Mouse (Mus musculus): ENCODE results near the gene Gm19426. TPM values are rescaled to one million over a fixed set of nuclear protein-coding genes. Genes with fewer than 3 reads are reported as not detected.

Gm19426 gene
- polyA plus RNA-seq, 1 experiment from 2014 or later = 1.5 TPM

- no peak for ATAC-seq (ENCODE audit: insufficient read depth)
- 62% methylated on average over 5 of the region's 5 CpGs for WGBS (ENCODE audit: insufficient replicate concordance)
These were observed 12.8 kb upstream of the Gm19426 start for GRCm38 (mm10) chr2:84756245-84756644.

DNA sequence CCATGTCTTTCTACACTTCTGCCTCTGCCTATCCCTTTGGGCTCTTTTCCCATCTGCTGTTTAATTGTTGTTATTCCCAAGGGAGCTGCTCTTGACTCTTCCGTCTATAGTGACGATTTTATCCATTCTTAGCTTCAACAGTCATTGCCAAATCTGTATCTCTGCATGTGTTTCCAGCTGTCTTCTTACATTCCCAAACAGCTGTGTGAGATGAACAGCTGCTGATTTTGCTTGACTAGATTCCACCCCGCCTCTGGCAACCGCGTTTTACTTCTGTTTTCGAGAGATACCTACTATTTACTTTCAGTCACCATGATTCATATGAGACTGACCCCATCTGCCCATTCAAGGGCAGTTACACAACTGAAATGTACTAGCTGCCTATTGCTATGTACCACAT, 6.7 kb upstream of the Gm19426 start:
- Histone ChIP-seq H3K27ac (replicated peaks) (no peak overlapping the region), H3K36me3 (replicated peaks) (no peaks in the 10 kb centered on the region)
- WGBS (ENCODE audit: insufficient replicate concordance) = 60% methylated on average over 6 of the region's 6 CpGs

More at GRCm38 (mm10) chr2:84756245-84756644, 12.8 kb upstream of the Gm19426 start:
- Histone ChIP-seq H3K27ac (replicated peaks) (no peak overlapping the region), H3K9ac (no peak overlapping the region), H3K4me3 (replicated peaks) (no peak overlapping the region), H3K9me3 (replicated peaks) (no peaks in the 10 kb centered on the region), H3K36me3 (replicated peaks) (no peaks in the 10 kb centered on the region), H3K27me3 (peaks cover 5% of the 10 kb centered on the region), H3K4me2 (no peak overlapping the region), H3K4me1 (replicated peaks) (peaks cover 3% of the 10 kb centered on the region; the same call in 1 of the 2 replicates)

DNA sequence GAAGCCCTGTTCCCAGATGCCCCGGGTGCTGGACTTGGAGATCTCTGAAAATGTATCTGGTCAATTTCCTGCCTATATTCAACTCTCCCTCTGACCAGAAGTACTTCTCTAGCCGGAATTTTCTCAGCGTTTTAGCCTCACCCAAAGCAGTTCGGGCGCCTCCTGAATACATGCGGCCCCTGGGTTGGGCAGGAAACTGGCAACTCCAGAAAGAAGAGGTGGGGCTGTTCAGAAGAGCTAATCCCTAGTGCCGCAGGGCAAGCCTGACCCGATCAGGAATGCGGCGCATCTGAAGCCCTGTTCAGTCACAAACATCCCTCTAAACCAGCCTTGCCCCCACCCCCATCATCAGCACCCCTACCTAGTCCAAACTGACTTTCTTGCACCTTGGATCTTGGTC, 671 bp upstream of the Gm19426 start:
- Histone ChIP-seq H3K36me3 (replicated peaks) (peaks cover 25% of the 10 kb centered on the region), H3K27ac (replicated peaks) (peak overlapping the region; percentile 85), H3K9me3 (replicated peaks) (no peaks in the 10 kb centered on the region), H3K4me2 (peak overlapping the region; percentile 85), H3K4me1 (replicated peaks) (peaks cover 64% of the 10 kb centered on the region), H3K4me3 (replicated peaks) (peak overlapping the region; percentile 69), H3K9ac (peak overlapping the region; percentile 83), H3K27me3 (peaks cover 65% of the 10 kb centered on the region)
- WGBS (ENCODE audit: insufficient replicate concordance) = 10% methylated on average over 10 of the region's 10 CpGs
- peak; percentile 25; the same call in 1 of the 2 replicates for ATAC-seq (ENCODE audit: insufficient read depth)

More for the DNA sequence above, 6.7 kb upstream of the Gm19426 start:
- Histone ChIP-seq H3K4me1 (replicated peaks) (peaks cover 9% of the 10 kb centered on the region; the same call in 1 of the 2 replicates), H3K4me3 (replicated peaks) (no peak overlapping the region), H3K9ac (no peak overlapping the region), H3K4me2 (no peak overlapping the region), H3K9me3 (replicated peaks) (no peaks in the 10 kb centered on the region), H3K27me3 (peaks cover 53% of the 10 kb centered on the region)
- no peak for ATAC-seq (ENCODE audit: insufficient read depth)

GRCm38 (mm10) chr2:84742451-84743283, 788 bp downstream of the Gm19426 start:
- H3K4me1 ChIP-seq (replicated peaks) = peaks cover 78% of the 10 kb centered on the region

GRCm38 (mm10) chr2:84741841-84742450, 1.5 kb downstream of the Gm19426 start:
- peak overlapping the region; percentile 69 for H3K4me3 ChIP-seq (replicated peaks)
- H3K9me3 ChIP-seq (replicated peaks) = no peaks in the 10 kb centered on the region
- 0 out of 2 replicates have a peak, but pooled peaks have one; percentile 2 for ATAC-seq (ENCODE audit: insufficient read depth)
- peak overlapping the region; percentile 85 for H3K4me2 ChIP-seq
- H3K27ac ChIP-seq (replicated peaks) = peak overlapping the region; percentile 85
- peaks cover 47% of the 10 kb centered on the region for H3K36me3 ChIP-seq (replicated peaks)
- H3K27me3 ChIP-seq = peaks cover 57% of the 10 kb centered on the region
- WGBS (ENCODE audit: insufficient replicate concordance) = 41% methylated on average over 5 of the region's 5 CpGs
- peak overlapping the region; percentile 83; the same call in 1 of the 2 replicates for H3K9ac ChIP-seq
- peaks cover 81% of the 10 kb centered on the region for H3K4me1 ChIP-seq (replicated peaks)

More at GRCm38 (mm10) chr2:84742451-84743283, 788 bp downstream of the Gm19426 start:
- H3K27me3 ChIP-seq = peaks cover 53% of the 10 kb centered on the region
- H3K36me3 ChIP-seq (replicated peaks) = peaks cover 40% of the 10 kb centered on the region
- H3K27ac ChIP-seq (replicated peaks) = peak overlapping the region; percentile 85
- H3K9me3 ChIP-seq (replicated peaks) = no peaks in the 10 kb centered on the region
- H3K4me3 ChIP-seq (replicated peaks) = peak overlapping the region; percentile 69
- H3K4me2 ChIP-seq = peak overlapping the region; percentile 85
- ATAC-seq (ENCODE audit: insufficient read depth) = peak; percentile 14
- 9% methylated on average over 25 of the region's 26 CpGs for WGBS (ENCODE audit: insufficient replicate concordance)
- H3K9ac ChIP-seq = peak overlapping the region; percentile 83

- 72% methylated on average over 15 of the region's 15 CpGs for WGBS (ENCODE audit: insufficient replicate concordance)
- peaks cover 56% of the 10 kb centered on the region for H3K27me3 ChIP-seq
- ATAC-seq (ENCODE audit: insufficient read depth) = no peak
- no peak overlapping the region for H3K9ac ChIP-seq
- no peaks in the 10 kb centered on the region for H3K9me3 ChIP-seq (replicated peaks)
- peak overlapping the region; percentile 85 for H3K27ac ChIP-seq (replicated peaks)
- H3K4me3 ChIP-seq (replicated peaks) = no peak overlapping the region
- 0 out of 2 replicates have a peak overlapping the region, but pooled peaks have one; percentile 12 for H3K4me2 ChIP-seq
- H3K36me3 ChIP-seq (replicated peaks) = peaks cover 58% of the 10 kb centered on the region
- peaks cover 88% of the 10 kb centered on the region for H3K4me1 ChIP-seq (replicated peaks)
These were observed 2.7 kb downstream of the Gm19426 start for GRCm38 (mm10) chr2:84740608-84741333.

GRCm38 (mm10) chr2:84738271-84738911, 5.1 kb downstream of the Gm19426 start:
- peak overlapping the region; percentile 82 for H3K4me2 ChIP-seq
- peak overlapping the region; percentile 98 for H3K27ac ChIP-seq (replicated peaks)
- 5% methylated on average over 12 of the region's 12 CpGs for WGBS (ENCODE audit: insufficient replicate concordance)
- peaks cover 58% of the 10 kb centered on the region for H3K36me3 ChIP-seq (replicated peaks)
- peak overlapping the region; percentile 77; the same call in 1 of the 2 replicates for H3K9ac ChIP-seq
- no peak for ATAC-seq (ENCODE audit: insufficient read depth)
- H3K4me1 ChIP-seq (replicated peaks) = peaks cover 98% of the 10 kb centered on the region
- H3K9me3 ChIP-seq (replicated peaks) = no peaks in the 10 kb centered on the region
- H3K4me3 ChIP-seq (replicated peaks) = peak overlapping the region; percentile 66
- H3K27me3 ChIP-seq = peaks cover 41% of the 10 kb centered on the region

DNA sequence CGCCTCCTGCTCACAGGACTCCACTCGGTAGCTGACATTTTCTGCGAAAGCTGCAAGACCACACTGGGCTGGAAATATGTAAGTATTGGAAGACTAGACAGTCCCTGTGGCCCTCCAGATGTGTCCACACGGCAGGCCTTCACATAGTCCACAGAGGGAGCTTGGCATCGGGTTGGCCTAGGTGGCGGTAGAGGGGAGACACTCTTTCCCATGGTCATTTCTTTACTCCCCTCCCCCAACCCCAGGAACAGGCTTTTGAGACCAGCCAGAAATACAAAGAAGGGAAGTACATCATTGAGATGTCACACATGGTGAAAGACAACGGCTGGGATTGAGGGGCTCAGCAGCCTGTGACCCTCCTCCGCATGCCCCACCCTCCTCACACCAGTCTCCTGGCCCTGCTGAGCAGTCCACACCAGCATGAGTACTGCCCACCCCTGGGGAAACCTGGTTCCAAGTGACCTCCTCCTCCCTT, 6.0 kb downstream of the Gm19426 start:
- H3K4me2 ChIP-seq = peak overlapping the region; percentile 82
- H3K4me3 ChIP-seq (replicated peaks) = peak overlapping the region; percentile 66
- H3K27ac ChIP-seq (replicated peaks) = peak overlapping the region; percentile 98
- peaks cover 58% of the 10 kb centered on the region for H3K36me3 ChIP-seq (replicated peaks)
- WGBS (ENCODE audit: insufficient replicate concordance) = 17% methylated on average over 8 of the region's 8 CpGs
- H3K27me3 ChIP-seq = peaks cover 33% of the 10 kb centered on the region
- no peak for ATAC-seq (ENCODE audit: insufficient read depth)
- peaks cover 98% of the 10 kb centered on the region for H3K4me1 ChIP-seq (replicated peaks)
- peak overlapping the region; percentile 77 for H3K9ac ChIP-seq
- H3K9me3 ChIP-seq (replicated peaks) = no peaks in the 10 kb centered on the region

GRCm38 (mm10) chr2:84736312-84737161, 6.9 kb downstream of the Gm19426 start:
- ATAC-seq (ENCODE audit: insufficient read depth) = no peak
- peak overlapping the region; percentile 98 for H3K27ac ChIP-seq (replicated peaks)
- peak overlapping the region; percentile 66 for H3K4me3 ChIP-seq (replicated peaks)
- no peaks in the 10 kb centered on the region for H3K9me3 ChIP-seq (replicated peaks)
- H3K36me3 ChIP-seq (replicated peaks) = peaks cover 54% of the 10 kb centered on the region
- peak overlapping the region; percentile 77 for H3K9ac ChIP-seq
- peak overlapping the region; percentile 82 for H3K4me2 ChIP-seq
- 12% methylated on average over 27 of the region's 27 CpGs for WGBS (ENCODE audit: insufficient replicate concordance)
- H3K27me3 ChIP-seq = peaks cover 29% of the 10 kb centered on the region
- H3K4me1 ChIP-seq (replicated peaks) = peaks cover 98% of the 10 kb centered on the region

All from liver, embryonic 15.5 days (tissue).